Mouse (Mus musculus) activated CD4-positive, CD25-positive, alpha-beta regulatory T cell, adult 4 months (primary cell): ENCODE data around the gene Tsga10. TPM values are rescaled to one million over a fixed set of nuclear protein-coding genes. Genes with fewer than 3 reads are reported as not detected.
"Not testable (repeated sequence)": the region's sequence is repeated elsewhere in the genome, so short reads cannot be mapped to it uniquely, and the experiment has no call there.

ENCODE experiments used
- ATAC-seq: one replicate; pipeline ENCODE4 v1.8.0; 2017
- polyA plus RNA-seq, 2 experiments: library from polyadenylated mRNA; unstranded; fragments of 100-300 nt; shearing (Covaris generic); gene quantifications; one replicate each; pipeline ENCODE4 v1.2.1; 2017

Gene Tsga10
- polyA plus RNA-seq, 2 experiments from 2014 or later = 0.99 to 1.5 TPM

GRCm38 (mm10) chr1:37719761-37720640, 146.2 kb downstream of the Tsga10 start, which contains the start of gene 2010300C02Rik:
TSS of gene 2010300C02Rik (minus strand) at chr1:37720085.
- ATAC-seq = no peak

GRCm38 (mm10) chr1:37719030-37719723, 147.1 kb downstream of the Tsga10 start:
- ATAC-seq = no peak

- ATAC-seq = no peak
Measured at GRCm38 (mm10) chr1:37718516-37718915, 147.7 kb downstream of the Tsga10 start.

DNA sequence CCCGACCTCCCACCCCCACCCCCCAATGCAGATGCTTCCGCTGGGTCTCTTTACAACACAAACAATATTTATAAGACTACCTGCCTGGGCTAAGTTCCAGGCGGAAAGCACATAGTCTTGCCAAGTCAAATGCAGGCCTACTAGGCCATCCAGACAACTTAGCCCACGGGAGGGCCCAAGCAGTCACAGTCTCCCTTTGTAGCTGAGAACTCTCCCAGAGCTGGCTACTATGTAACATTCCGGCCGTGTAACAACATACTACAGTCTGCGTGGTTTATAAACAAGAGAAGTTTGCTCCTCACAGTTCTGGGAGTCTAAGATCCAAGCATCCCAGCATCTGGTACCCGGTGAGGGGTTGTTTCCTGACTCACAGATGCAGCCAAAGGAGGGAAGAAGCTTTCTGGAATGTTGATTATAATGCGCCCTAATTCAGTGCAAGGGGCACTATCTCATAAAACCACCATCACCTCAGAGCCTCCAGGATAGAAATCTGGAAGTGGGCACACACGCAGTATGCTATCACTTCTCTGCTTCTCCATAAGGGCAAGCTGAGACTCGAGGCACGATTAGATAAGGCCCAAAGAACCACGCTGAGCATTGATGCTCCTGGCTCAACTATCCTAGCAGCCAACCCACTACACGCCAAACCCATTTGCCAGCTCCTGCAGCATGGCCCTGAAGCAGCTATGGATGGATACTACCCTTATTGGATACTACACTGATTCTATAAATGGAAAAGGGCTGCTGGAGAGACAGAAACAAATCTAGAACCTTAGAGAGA, 148.6 kb downstream of the Tsga10 start:
- no peak for ATAC-seq

DNA sequence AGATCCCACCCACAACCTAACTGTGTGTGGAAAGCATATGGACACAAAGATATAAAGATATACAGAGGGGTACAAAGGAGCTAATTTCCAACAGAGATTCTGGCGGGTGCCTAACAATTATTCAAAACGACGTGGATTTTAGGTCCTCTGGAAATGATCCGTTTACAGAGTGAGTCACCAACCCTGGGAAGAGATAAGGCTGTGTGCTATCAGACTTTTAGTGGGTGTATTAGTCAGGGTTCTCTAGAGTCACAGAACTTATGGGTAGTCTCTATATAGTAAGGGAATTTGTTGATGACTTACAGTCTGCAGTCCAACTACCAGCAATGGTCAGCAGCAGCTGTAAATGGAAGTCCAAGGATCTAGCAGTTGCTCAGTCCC, 153.9 kb downstream of the Tsga10 start:
- ATAC-seq = not testable (repeated sequence)

- ATAC-seq = no peak
Measured at GRCm38 (mm10) chr1:37711596-37712356, 154.5 kb downstream of the Tsga10 start.

DNA sequence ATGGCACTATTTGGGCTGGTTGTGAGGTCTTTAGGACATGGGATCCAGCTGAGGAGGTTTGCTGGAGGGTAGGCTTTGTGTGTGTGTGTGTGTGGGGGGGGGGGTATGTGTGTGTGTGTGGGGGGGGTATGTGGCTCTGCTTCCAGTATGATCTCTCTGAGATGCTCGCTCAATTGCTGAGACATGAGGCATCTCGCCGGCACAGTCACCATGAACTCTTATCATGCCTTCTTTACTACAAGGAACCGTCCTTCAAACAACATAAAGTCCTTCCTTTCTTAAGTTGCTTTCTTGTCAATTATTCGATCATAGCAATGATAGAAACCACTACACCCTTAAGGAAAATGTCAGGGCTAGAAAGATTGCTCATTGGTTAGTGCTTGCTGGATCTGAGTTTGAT, 155.1 kb downstream of the Tsga10 start:
- ATAC-seq = no peak

- ATAC-seq = no peak
Measured at GRCm38 (mm10) chr1:37709736-37710135, 156.5 kb downstream of the Tsga10 start.

- ATAC-seq = no peak
Measured at GRCm38 (mm10) chr1:37708270-37708955, 157.8 kb downstream of the Tsga10 start.

Other genes with a start within 250 kb of the Tsga10 start
- gene 2010300C02Rik, start 146.3 kb downstream of the Tsga10 start, polyA plus RNA-seq = under 1 TPM; 0.55 to 0.78 TPM
- 1 to 10 TPM; 5.6 to 9.3 TPM for gene Lipt1, start 5.3 kb upstream of the Tsga10 start, polyA plus RNA-seq
- gene Mitd1, start 24.0 kb upstream of the Tsga10 start, polyA plus RNA-seq = 10 to 100 TPM; 95.3 to 98.6 TPM
- 100 to 1,000 TPM; 236 to 269 TPM for gene Mrpl30, start 24.0 kb upstream of the Tsga10 start, polyA plus RNA-seq
- not detected for gene Lyg2, start 50.1 kb upstream of the Tsga10 start, polyA plus RNA-seq
- not detected for gene Lyg1, start 91.3 kb upstream of the Tsga10 start, polyA plus RNA-seq
- gene Txndc9, start 131.5 kb upstream of the Tsga10 start, polyA plus RNA-seq = 100 to 1,000 TPM; 136 to 159 TPM
- gene Eif5b, start 131.6 kb upstream of the Tsga10 start, polyA plus RNA-seq = 10 to 100 TPM; 30.0 to 31.4 TPM